Mouse (Mus musculus) megakaryocyte progenitor cell, adult 5-6 weeks (primary cell): Measurements from ENCODE around the gene Lmna. TPM values are rescaled to one million over a fixed set of nuclear protein-coding genes. Genes with fewer than 3 reads are reported as not detected.
A peak's percentile ranks its signal among the peaks of the same experiment; 100 is the strongest.

Source experiments
- ATAC-seq: replicated peaks from 2 replicates; pipeline ENCODE4 v1.8.0; 2016; ENCODE audit warnings: mild to moderate bottlenecking, moderate TSS enrichment, inconsistent platforms; ENCODE audit not compliant: poor library complexity
- total RNA-seq, 2 experiments: library from RNA; stranded (forward) in 1 of 2; stranded (reverse) in 1 of 2; fragments of 157-497, 149-512 nt in 1 of 2; fragments of 200-1000 nt in 1 of 2; gene quantifications; 2 replicates each; pipeline versions ENCODE4 v1.2.3 to v1.2.4; 2015 to 2017

The Lmna gene
- total RNA-seq (2015) = 2.3 and 2.6 TPM in 2 replicates
- 5.8 and 9.8 TPM in 2 replicates for total RNA-seq (2017)

- peak; percentile 90 for ATAC-seq
Measured at GRCm38 (mm10) chr3:88509692-88510420, at the start of gene Lmna. TSS of gene Lmna (minus strand) at chr3:88509956.

GRCm38 (mm10) chr3:88556616-88557015, 46.9 kb upstream of the Lmna start:
- no peak for ATAC-seq

GRCm38 (mm10) chr3:88555731-88556130, 46.0 kb upstream of the Lmna start:
- ATAC-seq = no peak

- no peak for ATAC-seq
Measured at GRCm38 (mm10) chr3:88555069-88555605, 45.4 kb upstream of the Lmna start.

GRCm38 (mm10) chr3:88553880-88554586, 44.3 kb upstream of the Lmna start:
- peak; percentile 26 for ATAC-seq

- ATAC-seq = peak; percentile 63
Measured at GRCm38 (mm10) chr3:88553525-88553879, 43.7 kb upstream of the Lmna start, which contains the start of gene Ubqln4. TSS of gene Ubqln4 (plus strand) at chr3:88553758.

GRCm38 (mm10) chr3:88552676-88553524, 43.1 kb upstream of the Lmna start, which contains the start of gene Lamtor2:
TSS of gene Lamtor2 (minus strand) at chr3:88553074.
- peak; percentile 83 for ATAC-seq

GRCm38 (mm10) chr3:88552082-88552645, 42.4 kb upstream of the Lmna start:
- no peak for ATAC-seq

- no peak for ATAC-seq
Measured at GRCm38 (mm10) chr3:88551586-88551985, 41.8 kb upstream of the Lmna start.

- no peak for ATAC-seq
Measured at GRCm38 (mm10) chr3:88548180-88548917, 38.6 kb upstream of the Lmna start, which contains the start of gene Rab25. TSS of gene Rab25 (minus strand) at chr3:88548300.

GRCm38 (mm10) chr3:88546674-88547418, 37.1 kb upstream of the Lmna start:
- no peak; the same call in 1 of the 2 replicates for ATAC-seq

- peak; percentile 44 for ATAC-seq
Measured at GRCm38 (mm10) chr3:88544955-88545591, 35.3 kb upstream of the Lmna start.

GRCm38 (mm10) chr3:88544514-88544913, 34.8 kb upstream of the Lmna start:
- ATAC-seq = peak; percentile 63

- 0 out of 2 replicates have a peak, but pooled peaks have one; percentile 32 for ATAC-seq
Measured at GRCm38 (mm10) chr3:88543651-88544410, 34.1 kb upstream of the Lmna start.

- ATAC-seq = no peak
Measured at GRCm38 (mm10) chr3:88543174-88543573, 33.4 kb upstream of the Lmna start.

- ATAC-seq = no peak
Measured at GRCm38 (mm10) chr3:88542486-88542885, 32.7 kb upstream of the Lmna start.

GRCm38 (mm10) chr3:88541622-88542401, 32.1 kb upstream of the Lmna start:
- ATAC-seq = no peak
